Mouse (Mus musculus) kidney, postnatal 14 days (tissue): ENCODE measurements around the gene Gm6020.
"Not testable (repeated sequence)": the region's sequence is repeated elsewhere in the genome, so short reads cannot be mapped to it uniquely, and the experiment has no call there.

Experiments
- DNase-seq: peaks from one replicate; pipeline ENCODE4 v3.0.0; 2022; ENCODE audit warnings: mixed read lengths

The Gm6020 gene

GRCm38 (mm10) chr19:61183590-61183989 is at the start of gene Gm6020:
TSS of gene Gm6020 (plus strand) at chr19:61183890.
- not testable (repeated sequence) for DNase-seq

DNA sequence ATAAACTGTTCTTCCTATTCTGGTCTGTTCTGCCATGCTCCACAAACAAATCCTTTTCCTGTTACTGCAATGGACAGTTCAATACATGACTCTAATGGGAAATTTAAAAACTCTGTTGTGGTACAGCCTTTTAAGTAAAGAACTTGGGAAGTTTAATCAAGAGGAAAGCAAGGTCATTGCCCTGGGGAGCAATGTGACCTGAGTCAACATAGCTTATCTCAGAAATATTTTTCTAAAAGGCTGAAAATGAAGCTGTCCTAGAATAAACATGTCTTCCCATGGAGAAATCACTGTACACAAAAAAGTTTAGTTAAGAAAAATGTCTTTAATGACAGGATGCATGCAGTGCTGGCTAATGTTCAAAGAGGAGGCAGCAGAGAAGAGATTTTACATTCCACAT is 45.0 kb upstream of the Gm6020 start:
- DNase-seq: peak; percentile 14

- DNase-seq: peak; percentile 91
Observed at GRCm38 (mm10) chr19:61140342-61141206, 43.1 kb upstream of the Gm6020 start, which contains the start of gene Zfp950. TSS of gene Zfp950 (minus strand) at chr19:61140840.

DNA sequence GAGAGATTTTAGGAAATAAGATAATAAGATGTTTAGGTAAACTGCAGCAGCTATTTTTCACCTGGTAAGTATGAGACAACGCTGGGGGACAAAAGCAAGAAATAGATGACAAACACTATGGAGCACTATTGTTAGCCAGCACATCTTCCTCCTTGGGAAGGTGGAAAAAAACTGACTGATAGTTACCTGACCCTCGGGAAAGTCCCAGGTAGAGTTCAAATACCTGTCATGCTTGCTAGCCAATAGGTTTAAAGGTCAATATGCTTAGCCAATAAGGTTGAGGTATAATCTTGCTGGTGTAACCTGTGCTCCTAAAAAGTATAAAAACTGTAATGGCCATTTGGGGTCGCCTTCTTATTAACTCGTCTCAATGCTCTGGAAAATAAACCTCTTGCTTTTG is 42.4 kb upstream of the Gm6020 start:
- DNase-seq: no peak

GRCm38 (mm10) chr19:61151372-61151700 is 32.4 kb upstream of the Gm6020 start:
- peak; percentile 47 for DNase-seq

GRCm38 (mm10) chr19:61151701-61152420 is 31.8 kb upstream of the Gm6020 start:
- DNase-seq: peak; percentile 23

DNA sequence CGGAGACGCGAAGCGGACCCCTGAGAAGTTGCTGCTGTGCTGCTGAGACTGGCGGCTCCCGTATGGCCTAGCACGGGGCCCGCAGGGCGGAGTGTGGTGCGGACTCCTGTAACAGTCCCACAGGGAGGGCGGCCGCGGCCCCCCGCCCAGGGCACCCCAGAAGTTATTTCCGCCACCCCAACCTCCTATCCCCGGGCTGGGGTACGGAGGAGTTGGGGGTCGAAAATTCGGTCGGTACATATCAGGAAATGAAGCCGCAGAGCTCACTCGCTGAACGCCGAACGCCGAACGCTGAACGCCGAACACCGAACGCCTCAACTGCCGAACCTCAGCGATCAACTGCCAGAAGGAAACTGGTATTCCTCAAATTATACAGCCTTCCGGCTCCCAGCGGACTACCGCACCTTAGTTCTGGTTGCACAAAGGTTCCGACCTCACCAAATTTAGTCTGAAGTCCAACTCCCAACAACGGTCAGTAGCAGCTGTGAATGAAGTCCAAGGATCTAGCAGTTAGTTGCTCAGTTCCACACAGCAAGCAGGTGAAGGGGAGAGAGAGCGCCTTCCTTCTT is 7.8 kb upstream of the Gm6020 start, which contains the start of gene Gm7102:
Gene Gm7102, minus strand, starts transcription at position 554 of the 569 bp plus-strand sequence.
- peak; percentile 8 for DNase-seq

DNA sequence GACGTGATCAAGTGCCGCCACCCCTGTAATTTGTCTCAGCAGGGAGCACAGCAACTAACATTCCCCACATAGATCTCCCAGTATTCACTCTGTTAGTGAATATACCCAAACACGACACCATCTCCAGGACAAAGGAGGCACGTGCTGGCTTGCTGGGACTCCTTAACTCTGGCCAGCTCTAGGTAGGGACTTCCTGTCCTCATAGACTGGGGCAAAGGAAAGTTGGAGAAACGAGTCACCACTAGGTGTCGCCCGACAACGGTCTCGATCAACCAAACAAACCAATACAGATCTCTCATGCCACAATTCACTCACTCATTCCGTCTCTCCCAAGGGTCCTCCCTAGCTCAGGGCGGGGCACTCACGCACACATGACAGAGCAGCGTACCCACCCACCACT is 15.6 kb downstream of the Gm6020 start:
- DNase-seq: peak; percentile 90

GRCm38 (mm10) chr19:61199836-61200235 is 16.1 kb downstream of the Gm6020 start:
- peak; percentile 26 for DNase-seq

- not testable (repeated sequence) for DNase-seq
Observed at GRCm38 (mm10) chr19:61207506-61207905, 23.8 kb downstream of the Gm6020 start.

GRCm38 (mm10) chr19:61223706-61224328 is 40.1 kb downstream of the Gm6020 start:
- DNase-seq: peak; percentile 9

- DNase-seq: peak; percentile 10
Observed at GRCm38 (mm10) chr19:61224678-61225525, 41.2 kb downstream of the Gm6020 start.

DNA sequence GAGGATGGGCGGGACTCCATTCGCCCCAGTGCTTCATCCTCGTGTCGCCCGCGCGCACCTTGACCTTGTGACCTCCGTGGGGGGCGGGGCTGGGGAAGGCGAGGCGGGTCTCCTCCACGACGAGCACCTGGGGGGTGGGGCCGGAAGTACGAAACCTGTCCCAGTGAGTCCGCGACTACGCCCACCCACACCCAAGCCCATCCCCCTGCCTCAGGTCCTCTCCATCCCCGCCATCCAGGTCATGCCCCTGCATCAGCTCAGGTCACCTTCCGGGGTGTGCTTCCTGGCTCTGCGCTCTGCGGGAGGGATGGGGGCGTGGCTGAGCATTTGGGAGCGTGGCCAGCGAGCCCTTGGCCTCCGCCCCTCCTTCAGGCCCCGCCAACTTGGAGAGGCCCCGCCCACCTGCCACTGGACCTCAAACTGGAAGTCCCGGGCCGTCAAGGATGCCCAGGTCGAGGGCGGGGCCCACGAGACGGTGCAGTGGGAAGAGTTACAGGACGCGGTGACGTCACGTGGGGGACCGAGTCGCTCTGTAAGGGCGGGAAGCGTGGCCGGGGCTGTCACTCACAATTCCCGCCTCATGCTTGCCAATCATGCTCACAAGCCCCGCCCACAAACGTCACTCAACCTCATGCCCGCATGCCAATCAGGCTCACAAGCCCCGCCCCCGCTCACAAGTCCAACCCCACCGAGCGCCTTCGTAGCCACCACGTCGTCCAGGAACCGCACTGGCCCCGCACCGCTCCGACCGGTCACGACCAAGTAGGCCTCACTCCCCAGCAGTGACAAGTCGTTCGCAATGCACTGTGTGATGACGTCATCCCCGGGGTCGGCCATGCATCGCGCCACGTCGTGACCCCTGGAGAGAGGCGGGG is 42.1 kb downstream of the Gm6020 start:
- DNase-seq: peak; percentile 83

GRCm38 (mm10) chr19:61226401-61226927 is 42.8 kb downstream of the Gm6020 start:
- DNase-seq: peak; percentile 83

GRCm38 (mm10) chr19:61226928-61227854 is 43.5 kb downstream of the Gm6020 start:
- DNase-seq: peak; percentile 89

DNA sequence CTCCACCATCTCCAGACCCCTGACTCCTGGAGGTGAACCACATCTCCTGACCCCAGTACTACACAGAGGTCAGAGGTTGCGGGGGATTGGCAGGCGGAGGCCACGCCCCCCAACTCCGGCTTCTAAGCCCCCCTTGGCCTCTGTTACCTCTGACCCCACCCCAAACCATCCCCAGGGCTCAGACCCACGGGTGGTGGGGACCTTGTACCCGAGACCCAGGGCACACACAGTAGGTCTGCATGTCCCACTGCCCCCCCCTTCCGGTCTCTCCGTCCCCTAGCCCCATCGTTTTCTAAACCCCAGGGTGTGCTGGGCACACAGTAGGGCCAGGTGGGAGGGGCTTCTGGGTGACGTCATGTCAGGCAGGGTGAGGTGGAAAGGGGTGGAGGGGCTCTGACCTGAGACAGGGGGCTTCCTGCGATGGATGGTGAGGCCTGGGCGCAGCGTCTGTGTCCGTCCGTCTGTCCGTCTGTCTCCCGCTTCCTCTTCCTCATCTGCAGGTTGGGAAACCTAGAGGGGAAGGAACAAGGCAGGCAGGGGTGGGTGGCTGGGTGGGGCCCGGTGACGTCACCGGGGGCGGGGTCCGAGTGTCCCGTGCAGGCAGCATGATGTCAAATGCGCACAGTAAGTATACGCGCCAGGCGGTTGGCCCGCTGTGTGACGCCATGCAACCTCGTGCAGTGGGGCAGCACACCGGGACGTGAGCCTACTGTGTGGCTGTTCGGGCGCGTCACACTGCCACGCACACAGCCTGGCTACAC is 44.4 kb downstream of the Gm6020 start, which contains the start of gene Csf2ra:
Gene Csf2ra, minus strand, starts transcription at position 489 of the 761 bp plus-strand sequence.
- DNase-seq: peak; percentile 6
